Mouse (Mus musculus) left cerebral cortex, adult 2 months (tissue): ENCODE data around the gene Tpgs1. TPM values are rescaled to one million over a fixed set of nuclear protein-coding genes. Genes with fewer than 3 reads are reported as not detected.

Experiments used
- DNase-seq, 2 experiments: peaks; one replicate each; pipeline ENCODE4 v3.0.0; 2021 to 2022; ENCODE audit warnings: low spot score in 2 of 2, mixed read lengths in 1 of 2; ENCODE audit errors: extremely low spot score in 1 of 2
- H3K27ac ChIP-seq: fragments of 200-600 bp; 2 replicates; pipeline ENCODE4 v1.8.1; 2022
- H3K4me3 ChIP-seq: fragments of 200-600 bp; 2 replicates; pipeline ENCODE4 v1.8.1; 2022
- CTCF ChIP-seq: fragments of 200-600 bp; IDR thresholded peaks from 2 replicates; pipeline ENCODE4 v1.8.1; 2022; ENCODE audit warnings: antibody characterized with exemption, mild to moderate bottlenecking, moderate library complexity
- intact Hi-C: fragments of 180-260 bp; cut with DNase I; formaldehyde crosslinking; loops from one replicate; pipeline ENCODE4 v1.15.1; 2025
- long read RNA-seq, 2 experiments: library from polyadenylated mRNA; stranded (forward); transcript quantifications; one replicate each; pipeline ENCODE4 v2.0.0; 2021; ENCODE audit warnings: borderline mapping rate in 2 of 2
- total RNA-seq, 2 experiments: library from RNA; stranded (reverse); gene quantifications; 2 replicates each; pipeline ENCODE4 v1.2.3; 2021

Gene Tpgs1
- 10 to 100 TPM; 79.3 to 80.6 TPM for total RNA-seq
- long read RNA-seq, experiment 1, transcript Tpgs1-201 (2 exons, 1,143 nt) = major isoform, 78 of 83 reads
- long read RNA-seq, experiment 1, partial matches to known transcripts = 0 of 83 reads
- long read RNA-seq, experiment 1, other reads (novel, unspliced or antisense) = 4 of 83 reads
- long read RNA-seq, experiment 2, transcript Tpgs1-201 (2 exons, 1,143 nt) = major isoform, 49 of 52 reads
- long read RNA-seq, experiment 2, partial matches to known transcripts = 0 of 52 reads
- long read RNA-seq, experiment 2, other reads (novel, unspliced or antisense) = 3 of 52 reads

GRCm38 (mm10) chr10:79668771-79669575, at the start of gene Tpgs1:
TSS of gene Tpgs1 (plus strand) at chr10:79669369.
- intact Hi-C loops = loop anchor here (1.0 to 10.0 kb wide), 4 partner anchors 12 to 1234 kb away; partner anchors contain the start of gene Ccdc105
- peak; percentile 87 for DNase-seq
- Histone ChIP-seq H3K4me3 (peak within 1 kb of the TSS; percentile 94), H3K27ac (peak within 1 kb of the TSS; percentile 99)
- peak; percentile 97 for TF ChIP-seq CTCF

DNA sequence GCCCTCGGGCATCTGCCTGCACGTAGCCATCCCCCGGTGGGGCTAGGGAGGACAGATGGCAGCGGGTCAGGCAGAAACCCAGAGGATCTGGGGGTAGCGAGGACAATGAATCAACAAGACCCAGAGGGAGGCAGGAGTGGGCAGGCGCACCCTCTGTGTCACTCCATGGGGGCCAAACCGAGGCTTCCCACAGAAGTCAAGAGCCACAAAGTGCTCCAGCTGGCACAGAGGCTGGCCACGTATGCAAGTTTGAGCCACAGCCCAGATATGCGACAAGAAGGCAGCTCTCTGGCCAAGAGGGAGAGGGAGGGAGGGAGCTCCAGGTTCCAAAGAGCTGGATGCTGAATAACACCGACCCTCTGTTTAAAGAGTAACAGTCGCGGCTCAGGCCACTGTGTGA, 45.2 kb upstream of the Tpgs1 start:
- no peak overlapping the region for H3K4me3 ChIP-seq
- H3K27ac ChIP-seq = no peak overlapping the region
- no peak for DNase-seq
- intact Hi-C loops = no loop called here
- TF ChIP-seq CTCF = no peak

- H3K27ac ChIP-seq = no peak overlapping the region
- no peak for DNase-seq
- TF ChIP-seq CTCF = no peak
- intact Hi-C loops = no loop called here
- no peak overlapping the region for H3K4me3 ChIP-seq
Observed at GRCm38 (mm10) chr10:79625398-79625797, 43.8 kb upstream of the Tpgs1 start.

GRCm38 (mm10) chr10:79626156-79626555, 43.0 kb upstream of the Tpgs1 start:
- DNase-seq = no peak
- TF ChIP-seq CTCF = no peak
- Histone ChIP-seq H3K4me3 (no peak overlapping the region), H3K27ac (no peak overlapping the region)
- intact Hi-C loops = no loop called here

- Histone ChIP-seq H3K4me3 (no peak overlapping the region), H3K27ac (no peak overlapping the region)
- intact Hi-C loops = no loop called here
- no peak for TF ChIP-seq CTCF
- no peak for DNase-seq
Observed at GRCm38 (mm10) chr10:79628377-79628776, 40.8 kb upstream of the Tpgs1 start.

GRCm38 (mm10) chr10:79631432-79631831, 37.7 kb upstream of the Tpgs1 start:
- DNase-seq = no peak
- TF ChIP-seq CTCF = no peak
- no peak overlapping the region for H3K27ac ChIP-seq
- intact Hi-C loops = no loop called here
- H3K4me3 ChIP-seq = no peak overlapping the region

DNA sequence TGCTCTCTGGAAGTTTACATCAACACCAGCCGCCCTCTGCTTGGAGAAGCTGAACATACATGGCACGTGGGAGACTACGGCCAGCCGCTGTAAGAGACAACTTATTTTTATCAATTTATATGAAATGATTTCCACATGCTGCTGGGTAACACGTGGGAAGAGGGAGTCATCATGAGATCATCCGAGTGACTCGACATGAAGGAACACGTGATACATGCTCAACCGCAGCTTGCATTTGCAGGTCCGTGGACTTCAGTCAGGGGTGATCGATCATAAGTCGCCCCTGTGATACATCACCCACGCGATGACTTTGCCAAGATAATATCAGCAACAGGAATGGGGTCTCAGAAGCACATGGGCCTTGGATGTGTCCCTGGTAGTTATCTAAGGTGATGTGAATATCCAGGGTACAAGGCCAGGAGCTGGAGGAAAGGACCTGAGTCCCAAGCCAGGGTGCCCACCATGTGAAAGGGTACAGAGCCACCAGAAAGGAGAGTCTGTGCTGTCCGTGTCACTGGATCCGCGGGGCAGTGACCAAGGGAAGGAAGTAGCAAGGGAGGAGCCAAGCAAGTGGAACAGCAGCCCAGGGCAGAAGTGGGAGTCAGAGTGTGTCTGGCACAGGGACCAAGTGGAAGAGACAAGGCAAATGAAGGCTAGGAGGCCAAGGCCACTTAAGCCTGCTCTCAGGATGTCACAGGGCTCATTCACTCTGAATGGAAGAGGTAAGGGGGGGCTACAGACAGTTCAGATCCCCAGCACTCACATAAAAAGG, 36.0 kb upstream of the Tpgs1 start:
- intact Hi-C loops = no loop called here
- no peak for DNase-seq
- Histone ChIP-seq H3K27ac (no peak overlapping the region; the same call in 1 of the 2 replicates), H3K4me3 (no peak overlapping the region)
- no peak for TF ChIP-seq CTCF

- no peak for TF ChIP-seq CTCF
- DNase-seq = no peak
- intact Hi-C loops = no loop called here
- H3K27ac ChIP-seq = peak overlapping the region; percentile 97; the same call in 1 of the 2 replicates
- peak overlapping the region; percentile 85 for H3K4me3 ChIP-seq
Observed at GRCm38 (mm10) chr10:79636287-79636686, 32.9 kb upstream of the Tpgs1 start.

GRCm38 (mm10) chr10:79637128-79638110, 31.8 kb upstream of the Tpgs1 start, which contains the start of gene Shc2:
TSS of gene Shc2 (minus strand) at chr10:79637918.
- DNase-seq = peak; percentile 84 to 87
- no peak for TF ChIP-seq CTCF
- intact Hi-C loops = loop anchor here (1.0 kb wide), 1 partner anchor 40 kb away; no protein-coding TSS in a partner anchor

GRCm38 (mm10) chr10:79638486-79639204, 30.5 kb upstream of the Tpgs1 start:
- Histone ChIP-seq H3K4me3 (peak overlapping the region; percentile 85), H3K27ac (peak overlapping the region; percentile 97)
- peak; percentile 71 to 72 for DNase-seq
- no peak for TF ChIP-seq CTCF
- intact Hi-C loops = no loop called here

More at GRCm38 (mm10) chr10:79637128-79638110, 31.8 kb upstream of the Tpgs1 start, which contains the start of gene Shc2:
- Histone ChIP-seq H3K27ac (peak within 1 kb of the TSS; percentile 97), H3K4me3 (peak within 1 kb of the TSS; percentile 85)
